Mouse (Mus musculus): ENCODE results near the gene Dvl2.

GRCm38 (mm10) chr11:70023481-70024150 is 23.2 kb downstream of the Dvl2 start:
- TF ChIP-seq POLR2A (IDR thresholded peaks at IDR 0.05; ENCODE audit: insufficient read depth, low read length) (no peak), CTCF (IDR thresholded peaks at IDR 0.05; ENCODE audit: low read depth, low read length) (no peak)
